Mouse (Mus musculus): ENCODE data around the gene Vkorc1. TPM values are rescaled to one million over a fixed set of nuclear protein-coding genes. Genes with fewer than 3 reads are reported as not detected.
"Not testable (repeated sequence)": the region's sequence is repeated elsewhere in the genome, so short reads cannot be mapped to it uniquely, and the experiment has no call there.

The Vkorc1 gene
- total RNA-seq, 1 experiment from 2014 or later = 69.5 TPM

DNA sequence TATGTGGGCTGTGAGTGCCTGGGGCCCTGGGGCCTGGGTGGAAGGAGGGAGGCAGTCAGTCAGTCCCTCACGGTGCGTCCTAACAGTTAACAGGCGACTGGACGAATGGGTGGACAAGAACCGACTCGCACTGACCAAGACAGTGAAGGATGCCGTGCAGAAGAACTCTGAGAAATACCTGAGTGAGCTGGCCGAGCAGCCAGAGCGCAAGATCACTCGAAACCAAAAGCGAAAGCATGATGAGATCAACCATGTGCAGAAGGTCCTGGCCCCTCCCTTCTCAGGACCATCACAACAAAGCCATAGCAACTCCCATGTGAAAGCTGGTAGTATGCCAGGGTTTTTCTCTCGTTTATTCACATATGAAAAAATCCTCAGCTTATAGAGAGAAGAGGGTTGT, 19.9 kb upstream of the Vkorc1 start:
- no peak for DNase-seq

DNA sequence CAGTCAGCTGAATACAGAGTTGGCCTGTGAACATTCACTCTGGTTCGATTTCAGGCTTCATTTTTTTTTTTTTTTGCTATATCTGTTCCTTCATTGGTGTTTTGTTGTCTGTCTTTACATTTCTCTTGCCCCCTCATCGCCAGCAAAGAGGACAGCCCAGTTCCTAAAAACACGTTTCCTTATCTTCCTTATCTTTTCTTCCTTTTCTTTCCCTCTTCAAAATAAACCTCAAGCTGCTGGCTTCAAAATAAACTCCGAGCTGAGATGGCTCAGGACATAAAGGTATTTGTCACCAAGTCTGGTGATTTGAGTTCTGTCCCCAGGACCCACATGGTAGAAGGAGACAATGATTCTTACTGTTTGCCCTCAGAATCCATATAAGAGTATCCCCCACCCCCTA, 17.5 kb upstream of the Vkorc1 start:
- no peak for DNase-seq

DNA sequence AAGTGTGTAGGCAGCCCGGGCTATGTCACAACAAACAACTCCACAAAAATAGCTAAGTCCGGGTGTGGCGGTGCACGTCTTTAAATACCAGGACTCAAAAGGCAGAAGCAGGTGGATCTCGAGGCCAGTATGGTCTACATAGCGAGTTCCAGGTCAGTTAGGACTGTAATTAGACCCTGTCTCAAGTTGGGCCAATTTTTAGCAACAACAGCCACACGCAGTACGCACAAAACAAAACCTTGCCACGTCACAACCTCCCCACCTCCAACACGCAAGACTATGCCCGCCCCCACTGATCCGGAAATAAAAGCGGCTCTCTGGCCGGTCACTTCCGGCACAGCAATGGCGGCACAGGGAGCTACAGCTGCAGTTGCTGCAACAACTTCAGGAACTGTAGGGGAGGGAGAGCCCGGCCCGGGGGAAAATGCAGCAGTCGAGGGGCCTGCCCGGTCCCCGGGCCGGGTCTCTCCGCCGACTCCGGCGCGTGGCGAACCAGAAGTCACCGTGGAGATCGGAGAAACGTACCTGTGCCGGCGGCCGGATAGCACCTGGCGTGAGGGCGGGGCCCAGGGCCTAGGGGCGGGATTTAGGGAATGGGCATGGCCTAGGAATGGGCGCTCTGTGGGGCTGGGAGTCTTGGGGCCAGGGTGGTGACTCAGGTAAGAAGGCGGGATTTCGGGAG, 16.9 kb upstream of the Vkorc1 start, which contains the start of gene Kat8:
TSS of gene Kat8 (plus strand) at position 327 of the 682 bp plus-strand sequence.
- peak; percentile 88 for DNase-seq

DNA sequence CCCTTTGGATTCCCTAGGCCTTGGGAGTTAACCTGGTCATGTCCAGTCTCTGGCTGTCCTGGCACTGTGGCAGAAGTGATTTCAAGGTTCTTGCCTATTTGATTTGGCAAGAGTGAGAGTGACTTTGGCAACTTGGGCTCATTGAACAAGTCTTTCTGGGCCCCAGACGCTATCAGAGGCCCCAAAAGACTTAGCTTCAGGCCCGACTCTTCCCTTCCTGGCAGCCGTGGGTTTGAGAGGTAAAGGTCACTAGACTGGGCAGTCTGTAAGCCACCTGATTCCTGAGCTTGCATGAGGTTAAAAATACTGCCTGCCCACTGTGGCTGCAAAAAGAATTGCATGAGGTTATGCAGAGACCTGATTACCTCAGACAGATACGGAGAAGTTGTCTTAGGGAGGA, 13.2 kb upstream of the Vkorc1 start:
- DNase-seq = no peak

DNA sequence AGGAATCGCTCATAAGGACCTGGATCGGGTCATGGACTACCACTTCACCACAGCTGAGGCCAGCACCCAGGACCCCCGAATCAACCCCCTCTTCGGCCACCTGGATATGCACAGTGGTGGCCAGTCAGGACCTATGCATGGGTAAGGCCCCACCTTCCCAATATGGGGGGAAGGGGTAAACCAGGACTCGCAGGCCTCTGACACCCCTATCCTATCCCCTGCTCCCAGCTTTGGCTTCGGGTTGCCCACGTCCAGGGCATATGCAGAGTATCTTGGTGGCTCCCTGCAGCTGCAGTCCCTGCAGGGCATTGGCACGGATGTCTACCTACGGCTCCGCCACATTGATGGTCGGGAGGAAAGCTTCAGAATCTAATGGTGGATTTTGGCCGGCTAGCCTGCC, 12.5 kb upstream of the Vkorc1 start:
- DNase-seq = no peak

DNA sequence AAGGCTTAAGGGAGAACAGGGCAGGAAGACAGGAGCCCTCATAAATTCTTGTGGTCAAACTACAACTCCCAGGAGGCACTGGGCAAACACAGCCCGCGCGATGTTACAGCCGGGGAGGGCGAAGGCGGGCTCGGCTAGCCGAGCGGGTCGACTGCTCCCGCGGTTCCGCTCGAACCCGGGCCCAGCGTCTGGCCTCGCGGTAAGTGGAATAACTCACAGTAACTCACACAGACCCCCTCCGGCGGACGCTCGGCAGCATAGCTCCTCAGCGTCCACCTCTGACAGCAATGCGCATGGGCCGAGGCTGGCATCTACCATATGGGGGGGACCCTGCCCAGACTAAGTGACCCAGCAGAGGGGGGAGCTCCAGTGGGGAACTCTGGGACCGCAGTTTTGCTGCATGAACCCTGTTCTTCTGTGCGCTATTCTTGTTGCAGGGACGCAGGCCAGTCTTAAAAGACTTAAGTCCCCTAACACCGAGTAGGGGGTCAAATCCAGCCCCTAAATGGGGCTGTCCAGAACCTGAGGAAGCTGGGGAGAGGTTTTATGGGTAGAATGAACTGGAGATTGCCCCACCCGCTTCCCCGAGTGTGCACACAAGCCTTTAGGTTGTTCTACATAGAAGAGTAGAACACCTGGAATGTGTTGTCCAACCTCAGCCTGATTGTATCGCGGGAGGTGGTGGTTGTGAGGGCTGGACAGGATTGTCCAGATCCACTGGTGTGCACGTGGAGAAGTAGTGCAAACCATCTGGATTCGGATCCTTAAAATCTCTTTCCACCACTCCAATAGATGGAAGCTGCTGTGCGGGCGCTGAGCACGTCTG, 8.8 kb upstream of the Vkorc1 start, which contains the start of gene Bckdk:
TSS of gene Bckdk (plus strand) at position 112 of the 826 bp plus-strand sequence.
- peak; percentile 79 for DNase-seq

DNA sequence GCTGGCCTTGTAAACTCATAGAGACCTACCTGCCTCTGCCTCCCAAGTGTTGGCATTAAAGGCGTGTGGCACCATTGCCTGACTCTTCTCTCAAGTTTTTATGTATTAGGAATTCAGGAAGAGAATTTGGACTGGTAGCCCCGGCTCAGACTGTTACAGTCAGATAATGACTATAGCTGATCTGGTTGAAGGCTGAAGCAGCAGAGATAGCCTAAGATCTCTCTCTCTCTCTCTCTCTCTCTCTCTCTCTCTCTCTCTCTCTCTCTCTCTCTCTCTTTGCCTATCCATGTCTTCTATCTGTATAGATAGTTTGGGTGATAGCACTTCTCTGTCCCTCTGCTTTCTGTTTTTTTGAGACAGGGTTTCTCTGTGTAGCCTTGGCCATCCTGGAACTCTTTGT, 6.4 kb upstream of the Vkorc1 start:
- DNase-seq = no peak

DNA sequence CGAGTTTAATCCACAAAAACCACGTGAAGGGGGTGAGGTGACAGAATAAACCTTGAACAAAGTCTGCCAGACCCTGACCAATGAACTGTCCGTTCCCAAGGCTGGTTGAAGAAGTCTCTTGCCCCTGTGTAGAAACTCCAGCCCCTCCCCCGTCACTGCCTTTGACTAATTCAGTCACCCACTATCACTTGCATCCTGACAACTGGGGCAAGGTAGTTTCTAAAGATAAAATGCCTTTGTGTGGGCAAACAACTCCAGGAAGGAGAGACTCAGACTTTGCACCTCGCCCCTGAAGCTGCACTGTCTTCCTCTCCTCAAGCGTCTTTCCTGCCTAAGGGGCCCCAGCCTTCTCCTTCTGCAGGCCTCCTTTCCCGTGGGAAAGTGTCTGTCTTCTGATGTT, 4.6 kb upstream of the Vkorc1 start:
- no peak for DNase-seq

DNA sequence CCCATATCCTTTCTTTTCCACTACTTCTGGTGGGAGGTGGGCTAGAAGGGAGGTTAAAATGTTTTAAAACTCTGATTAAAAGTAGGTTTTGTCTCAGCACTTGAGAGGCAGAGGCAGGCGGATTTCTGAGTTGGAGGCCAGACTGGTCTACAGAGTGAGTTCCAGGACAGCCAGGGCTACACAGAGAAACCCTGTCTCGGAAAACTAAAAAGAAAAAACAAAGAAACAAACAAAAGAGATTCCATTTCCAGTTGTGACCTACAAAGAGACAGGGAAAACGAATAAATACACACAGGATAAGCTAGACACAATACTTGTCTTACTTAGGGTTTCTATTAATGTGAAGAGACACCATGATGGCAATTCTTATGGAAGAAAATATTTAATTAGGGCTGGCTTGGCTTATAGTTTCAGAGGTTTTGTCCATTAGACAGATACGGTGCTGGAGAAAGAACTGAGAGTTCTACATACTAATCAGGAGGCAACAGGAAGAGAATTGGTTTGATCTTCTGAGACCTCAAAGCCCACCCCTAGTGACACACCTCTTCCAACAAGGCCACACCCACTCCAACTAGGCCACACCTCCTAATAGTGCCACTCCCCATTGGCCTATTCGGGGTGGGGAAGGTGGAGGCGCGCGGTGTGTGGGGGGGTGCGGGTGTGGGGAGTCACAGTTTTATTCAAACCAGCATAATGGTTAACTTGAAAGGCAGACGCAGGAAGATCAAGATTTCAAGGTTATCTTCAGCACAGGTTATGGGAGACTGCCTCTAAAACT, 3.0 kb upstream of the Vkorc1 start:
- DNase-seq = no peak

DNA sequence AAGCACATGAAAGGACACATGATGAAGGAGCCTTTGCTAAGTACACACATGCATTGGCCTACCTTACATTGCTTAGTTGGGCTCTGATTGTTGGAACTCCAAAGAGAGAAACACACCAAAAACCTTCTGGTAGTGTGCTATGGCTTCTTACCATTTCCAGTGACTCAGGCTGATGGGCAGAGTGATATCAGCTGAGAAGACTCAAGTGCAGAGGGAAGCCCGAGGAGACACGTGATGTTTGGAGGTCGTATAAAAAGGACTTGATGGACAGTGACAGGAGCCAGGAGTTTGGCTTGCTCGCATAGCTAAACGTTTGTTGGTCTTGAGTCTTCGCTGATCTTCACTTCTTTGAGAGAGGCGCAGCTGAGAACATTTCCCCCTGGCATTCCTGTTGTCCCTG, 2.1 kb upstream of the Vkorc1 start:
- no peak for DNase-seq

DNA sequence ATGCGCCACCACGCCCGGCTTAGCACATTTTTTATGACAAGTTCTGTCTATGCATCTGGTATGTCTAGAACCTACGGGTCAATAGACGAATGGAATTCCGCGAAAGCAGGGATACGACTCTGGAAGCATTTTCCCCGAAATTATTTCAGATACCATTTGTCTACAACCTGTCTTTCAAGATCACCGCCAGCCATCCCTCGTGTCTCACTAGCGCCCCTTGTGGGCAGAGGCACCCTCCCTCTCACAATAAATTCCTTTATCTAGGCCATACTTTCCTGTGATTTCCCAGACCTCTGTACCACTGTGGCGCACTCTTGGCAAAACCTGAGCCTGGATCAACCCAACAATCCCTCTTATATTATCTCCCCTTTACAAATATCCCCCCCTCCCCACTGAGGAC, 967 bp upstream of the Vkorc1 start:
- DNase-seq = peak; percentile 52

DNA sequence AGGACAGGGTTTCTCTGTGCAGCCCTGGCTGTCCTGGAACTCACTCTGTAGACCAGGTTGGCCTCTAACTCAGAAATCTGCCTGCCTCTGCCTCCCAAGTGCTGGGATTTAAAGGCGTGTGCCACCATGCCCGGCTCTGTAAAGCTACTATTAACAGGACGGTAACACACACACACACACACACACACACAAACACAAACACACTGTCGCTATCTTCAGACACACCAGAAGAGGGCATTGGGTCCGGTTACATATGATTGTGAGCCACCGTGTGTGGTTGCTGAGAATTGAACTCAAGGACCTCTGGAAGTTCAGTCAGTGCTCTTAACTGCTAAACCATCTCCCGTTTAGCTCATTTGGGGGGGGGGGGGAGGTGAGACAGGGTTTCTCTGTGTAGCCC, 474 bp upstream of the Vkorc1 start:
- not testable (repeated sequence) for DNase-seq

DNA sequence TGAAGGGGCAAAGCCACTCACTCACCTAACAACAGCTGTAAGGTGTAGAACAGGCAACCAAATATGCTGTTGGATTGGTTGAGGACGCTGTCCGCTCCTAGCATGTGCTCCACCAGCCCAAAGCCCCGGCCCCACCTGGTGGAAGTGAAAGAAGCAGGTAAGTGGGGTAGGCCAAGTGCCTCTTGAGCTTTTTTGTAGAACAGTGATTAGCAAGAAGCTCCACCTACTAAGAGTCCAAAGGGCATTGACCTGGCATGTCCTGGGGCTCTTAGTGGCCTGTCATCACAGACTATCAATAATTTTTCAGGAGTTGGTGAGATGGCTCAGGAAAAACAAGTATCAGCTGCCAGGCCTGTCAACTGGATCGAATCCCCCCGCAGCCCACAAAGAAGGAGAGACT, 937 bp downstream of the Vkorc1 start:
- DNase-seq = no peak

DNA sequence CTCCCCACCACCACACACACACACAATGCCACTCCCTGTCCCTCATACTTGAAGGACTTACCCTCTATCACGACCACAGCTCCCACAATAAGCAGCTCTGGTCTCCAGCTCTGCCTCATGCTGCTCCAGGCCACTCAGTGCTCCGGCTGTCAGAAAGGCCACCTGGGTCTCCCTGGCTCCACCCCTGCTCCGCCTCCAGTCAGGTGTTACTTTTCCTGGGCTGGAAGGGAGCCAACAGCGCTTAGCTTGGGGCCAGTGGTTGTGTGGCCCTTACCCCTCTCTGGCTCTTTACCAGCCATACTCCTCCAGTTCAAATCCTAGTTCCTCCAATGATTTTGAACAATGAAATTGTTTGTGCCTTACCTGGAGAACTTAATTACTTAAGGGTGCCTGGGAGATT, 4.6 kb downstream of the Vkorc1 start, which contains the start of gene Prss53:
TSS of gene Prss53 (minus strand) at position 173 of the 400 bp plus-strand sequence.
- no peak for DNase-seq

DNA sequence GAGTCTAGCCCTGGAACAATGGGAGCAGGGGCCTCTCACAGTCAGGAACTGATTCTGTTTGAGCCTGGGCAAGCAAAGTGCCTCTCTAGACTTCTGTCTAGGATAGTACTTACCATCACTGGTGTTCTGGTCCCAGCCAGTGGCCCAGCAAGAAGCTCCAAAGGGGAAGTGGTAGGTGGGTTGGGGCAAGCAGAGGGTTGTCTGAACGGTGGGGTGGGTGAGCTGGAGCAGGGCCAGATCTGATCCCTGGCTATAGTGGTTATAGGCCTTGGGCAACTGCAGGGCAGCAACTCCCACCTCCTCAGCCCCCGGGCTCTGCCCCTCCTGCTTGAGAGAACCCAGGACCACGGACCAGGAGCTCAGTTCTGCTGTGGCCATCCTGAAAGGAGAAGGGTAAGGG, 6.6 kb downstream of the Vkorc1 start:
- no peak for DNase-seq

DNA sequence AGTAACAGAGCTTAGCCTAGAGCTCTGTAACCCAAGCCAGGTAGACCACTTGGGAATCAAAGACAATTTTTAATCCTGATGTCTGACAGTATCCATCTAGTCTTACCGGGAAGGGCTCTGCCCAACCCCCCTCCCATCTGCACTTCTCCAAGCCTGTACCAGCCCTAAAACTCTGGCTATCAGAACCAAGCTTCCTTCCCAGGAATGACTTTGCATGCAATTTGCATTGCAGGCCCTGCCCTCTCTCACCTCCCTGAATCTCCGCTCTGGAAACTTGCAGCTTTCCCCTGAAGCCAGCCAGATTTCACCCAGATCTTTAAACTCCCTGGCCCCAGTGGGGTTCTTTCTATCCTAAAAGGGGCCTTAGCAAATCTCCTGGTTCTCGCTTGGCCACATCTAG, 7.6 kb downstream of the Vkorc1 start:
- DNase-seq = no peak

DNA sequence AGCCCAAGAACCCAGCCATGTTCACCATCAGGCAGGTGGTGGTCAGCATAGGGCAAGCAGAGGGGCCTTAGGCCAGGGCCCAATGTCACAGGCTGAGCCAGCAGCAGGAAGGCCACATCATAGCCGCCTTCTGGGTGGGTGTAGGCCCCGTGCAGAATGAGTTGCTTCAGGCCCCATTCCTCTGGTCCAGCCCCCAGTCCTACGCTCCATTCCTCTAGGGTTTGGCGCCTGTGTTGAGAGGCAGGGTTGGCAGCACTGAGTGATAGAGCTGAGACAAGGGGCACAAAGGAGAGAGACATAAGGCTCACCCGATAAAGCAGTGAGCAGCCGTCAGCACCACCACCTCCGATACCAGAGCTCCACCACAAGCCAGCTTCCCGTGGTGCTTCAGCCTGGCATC, 8.2 kb downstream of the Vkorc1 start:
- no peak for DNase-seq

DNA sequence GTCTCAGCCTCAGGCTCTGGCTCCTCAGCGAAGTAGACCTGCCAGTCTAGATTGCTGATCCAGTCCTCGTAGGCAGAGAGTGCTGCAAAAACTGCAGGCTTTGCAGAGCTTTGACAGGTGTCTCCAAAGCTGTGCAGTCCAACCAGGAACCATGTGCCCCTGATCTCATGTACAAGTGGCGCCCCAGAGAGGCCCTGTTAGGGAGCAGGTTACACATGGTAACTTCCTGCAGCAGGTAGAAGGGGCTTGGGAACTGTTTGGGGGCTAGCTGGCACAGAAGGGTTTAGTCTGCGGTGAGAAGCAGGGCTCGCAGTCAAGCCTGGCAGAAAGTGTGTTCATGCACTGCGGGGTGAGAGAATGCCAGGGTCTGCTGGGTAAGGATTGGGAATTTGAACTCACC, 8.9 kb downstream of the Vkorc1 start:
- no peak for DNase-seq

DNA sequence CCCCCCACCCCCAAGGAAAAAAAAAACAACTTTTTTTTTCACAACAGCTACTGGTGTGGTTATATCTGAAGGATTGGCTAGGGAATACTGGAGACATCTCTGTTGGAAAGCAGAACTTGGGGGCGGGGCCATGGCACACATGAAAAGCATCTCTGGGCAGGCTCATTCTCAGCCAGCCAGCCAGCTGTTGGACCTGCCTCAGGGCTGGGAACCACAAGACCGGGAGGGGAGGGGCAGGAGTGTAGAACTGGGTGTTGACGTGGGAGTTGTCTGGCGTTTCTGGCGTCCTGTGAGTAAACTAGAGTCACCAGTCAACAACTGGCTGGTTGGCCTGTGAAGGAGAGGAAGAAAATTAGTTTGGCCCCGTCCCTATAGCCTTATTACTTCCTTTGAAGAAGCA, 9.5 kb downstream of the Vkorc1 start:
- no peak for DNase-seq

DNA sequence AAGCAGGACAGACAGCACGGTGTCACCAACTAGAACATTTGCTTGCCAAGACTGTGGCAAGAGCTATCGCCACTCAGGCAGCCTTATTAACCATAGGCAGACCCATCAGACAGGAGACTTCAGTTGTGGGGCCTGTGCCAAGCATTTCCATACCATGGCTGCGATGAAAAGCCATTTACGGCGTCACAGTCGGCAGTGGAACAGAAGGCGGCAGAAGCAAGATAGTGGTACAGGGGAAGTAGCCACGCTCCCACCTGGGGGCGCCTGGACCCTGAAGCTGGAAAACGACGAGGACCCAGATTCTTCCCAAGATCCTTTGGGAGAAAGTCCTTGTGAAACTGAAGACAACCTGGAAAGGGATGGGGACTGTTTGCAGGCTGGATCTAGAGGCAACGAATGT, 15.0 kb downstream of the Vkorc1 start:
- DNase-seq = no peak

DNA sequence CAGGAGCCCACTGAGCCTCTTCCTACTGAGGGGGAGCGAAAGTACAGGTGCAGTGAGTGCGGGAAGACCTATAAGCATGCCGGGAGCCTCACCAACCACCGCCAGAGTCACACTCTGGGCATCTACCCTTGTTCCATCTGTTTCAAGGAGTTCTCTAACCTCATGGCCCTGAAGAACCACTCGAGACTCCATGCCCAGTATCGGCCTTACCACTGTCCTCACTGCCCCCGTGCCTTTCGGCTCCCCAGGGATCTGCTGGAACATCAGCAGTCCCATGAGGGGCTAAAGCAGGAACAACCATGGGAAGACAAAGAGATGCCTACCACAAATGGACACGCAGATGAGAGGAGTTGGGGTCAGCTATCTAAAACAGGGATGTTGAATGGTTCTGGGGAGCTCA, 16.1 kb downstream of the Vkorc1 start:
- DNase-seq = no peak

DNA sequence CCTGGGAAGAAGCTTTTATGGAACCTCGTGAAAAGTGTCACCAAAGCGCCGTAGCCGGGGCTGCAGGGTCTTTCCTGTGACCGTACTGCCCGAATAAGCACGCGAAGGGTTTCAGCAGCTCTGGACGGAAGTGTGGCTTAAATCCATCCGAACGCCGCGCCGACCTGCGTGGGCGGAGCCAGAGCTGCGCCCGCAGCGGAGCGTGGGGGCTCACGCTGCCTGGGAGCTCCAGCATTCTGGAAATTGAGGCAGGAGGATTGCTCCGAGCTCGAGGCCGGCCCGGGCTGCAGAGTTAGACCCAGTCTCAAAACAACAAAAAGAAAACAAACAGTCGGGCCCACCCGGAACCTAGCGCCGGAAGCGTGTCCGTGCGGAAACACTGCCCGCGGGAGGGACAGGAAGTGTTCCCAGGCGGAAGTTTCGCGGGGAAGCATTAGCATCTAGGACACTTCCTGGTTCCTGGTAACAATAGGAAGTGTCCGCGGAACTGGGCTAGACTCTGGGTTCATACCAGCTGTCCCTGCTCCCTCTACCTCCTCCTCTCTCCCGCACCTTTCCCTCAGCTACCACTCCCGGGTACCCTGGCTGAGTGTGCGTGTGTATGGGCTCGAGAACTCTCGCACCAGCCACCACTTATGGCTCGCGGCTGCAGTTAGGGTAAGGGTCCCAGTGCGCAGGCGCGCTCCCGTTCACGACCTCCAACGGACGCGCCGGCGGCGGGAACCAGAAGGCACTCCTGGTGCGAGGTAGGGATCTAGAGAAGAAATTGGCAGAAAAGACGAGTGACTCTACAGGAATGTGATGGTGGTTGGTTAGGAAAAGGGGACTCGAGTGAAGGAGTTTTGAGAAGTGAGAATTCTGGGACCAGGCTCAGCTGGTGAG, 18.7 kb downstream of the Vkorc1 start, which contains the start of gene Zfp668:
TSS of gene Zfp668 (minus strand) at position 362 of the 882 bp plus-strand sequence.
- DNase-seq = peak; percentile 83
